Mouse (Mus musculus) limb, embryonic 11.5 days (tissue): ENCODE measurements at regions not wholly inside any gene's neighbourhood (a gene's known extent, or its start where the extent isn't known, plus 50 kb on each side); places are given as distances from the start of the nearest gene placed in this dataset.

Source experiments
- ATAC-seq: fragments of 200-750 bp; cut with Nextera tagmentation; 2 replicates; pipeline ENCODE4 v1.8.0; 2017; ENCODE audit warnings: low read depth; ENCODE audit not compliant: insufficient number of reproducible peaks, low FRiP score, low TSS enrichment
- DNase-seq: peaks from one replicate; pipeline ENCODE4 v3.0.0-alpha.2; 2015; ENCODE audit warnings: low spot score
- H3K27ac ChIP-seq: fragments of 300-500 bp; sonication (generic); replicated peaks from 2 replicates; pipeline ENCODE4 v1.5.1; 2014; ENCODE audit warnings: low read depth, mild to moderate bottlenecking, low read length
- H3K27me3 ChIP-seq: fragments of 300-500 bp; sonication (generic); 2 replicates; pipeline ENCODE4 v1.6.1; 2014; ENCODE audit warnings: mild to moderate bottlenecking, low read length, mixed read lengths; ENCODE audit not compliant: control insufficient read depth, insufficient read depth
- H3K36me3 ChIP-seq: fragments of 300-500 bp; sonication (generic); 2 replicates; pipeline ENCODE4 v1.6.1; 2014; ENCODE audit warnings: mild to moderate bottlenecking, low read length, moderate library complexity, mixed read lengths; ENCODE audit not compliant: control insufficient read depth, insufficient read depth
- H3K4me1 ChIP-seq: fragments of 300-500 bp; sonication (generic); 2 replicates; pipeline ENCODE4 v1.6.1; 2014; ENCODE audit warnings: low read length, mixed read lengths; ENCODE audit not compliant: control insufficient read depth, insufficient read depth
- H3K4me2 ChIP-seq: fragments of 300-500 bp; sonication (generic); 2 replicates; pipeline ENCODE4 v1.6.1; 2014; ENCODE audit warnings: low read depth, mild to moderate bottlenecking, moderate library complexity; ENCODE audit not compliant: severe bottlenecking
- H3K4me3 ChIP-seq: fragments of 300-500 bp; sonication (generic); 2 replicates; pipeline ENCODE4 v1.5.1; 2014; ENCODE audit warnings: low read depth, low read length
- H3K9ac ChIP-seq: fragments of 300-500 bp; sonication (generic); 2 replicates; pipeline ENCODE4 v1.6.1; 2014; ENCODE audit warnings: mild to moderate bottlenecking, low read length
- H3K9me3 ChIP-seq: fragments of 300-500 bp; sonication (generic); 2 replicates; pipeline ENCODE4 v1.6.1; 2016; ENCODE audit warnings: low read length; ENCODE audit not compliant: control insufficient read depth
- WGBS: fragments of 180-500 bp; shearing (Covaris S2); extraction: QIAGEN DNeasy Blood & Tissue Kit; methylation state at CpG from one replicate; pipeline ENCODE4 v1.1.7; 2014; 5-methylcytosine and 5-hydroxymethylcytosine counted together

GRCm38 (mm10) chr2:143340364-143340763, 205.6 kb upstream of the Pcsk2 start:
- no peaks in the 10 kb centered on the region for H3K4me1 ChIP-seq
- no peaks in the 10 kb centered on the region for H3K9me3 ChIP-seq
- H3K4me3 ChIP-seq = no peak overlapping the region
- no peak overlapping the region; the same call in 1 of the 2 replicates for H3K27ac ChIP-seq
- peak; percentile 67; the same call in 1 of the 2 replicates for ATAC-seq
- WGBS = 76% methylated on average over 5 of the region's 5 CpGs
- H3K36me3 ChIP-seq = no peaks in the 10 kb centered on the region
- H3K27me3 ChIP-seq = no peaks in the 10 kb centered on the region
- H3K4me2 ChIP-seq = no peak overlapping the region
- DNase-seq = peak; percentile 22
- no peak overlapping the region for H3K9ac ChIP-seq

GRCm38 (mm10) chr2:143364193-143364592, 181.8 kb upstream of the Pcsk2 start:
- WGBS = 88% methylated on average over 6 of the region's 6 CpGs

DNA sequence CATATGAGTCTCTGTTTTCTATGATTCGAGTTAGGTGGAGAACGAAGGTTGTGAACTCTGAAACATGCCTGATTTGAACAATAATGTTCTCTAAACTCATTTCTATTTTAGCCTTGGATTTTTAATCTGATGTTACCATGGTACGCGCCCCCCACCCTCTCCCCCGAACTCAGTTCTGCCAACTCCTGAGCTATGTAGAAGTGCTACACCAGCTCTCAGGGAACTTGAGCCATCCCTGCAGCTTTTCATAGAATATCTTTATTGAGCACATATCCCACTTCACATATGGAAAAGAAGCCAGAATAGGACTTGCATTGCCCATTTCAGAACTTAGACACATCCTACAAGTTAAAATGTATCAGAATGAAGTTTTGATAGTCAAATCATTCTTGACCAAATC, 180.0 kb upstream of the Pcsk2 start:
- H3K4me2 ChIP-seq = no peak overlapping the region
- WGBS = 91% methylated on average over 5 of the region's 5 CpGs

More at GRCm38 (mm10) chr2:143364193-143364592, 181.8 kb upstream of the Pcsk2 start:
- Histone ChIP-seq H3K9me3 (no peaks in the 10 kb centered on the region), H3K27ac (no peak overlapping the region), H3K4me3 (no peak overlapping the region), H3K4me2 (no peak overlapping the region), H3K4me1 (no peaks in the 10 kb centered on the region), H3K9ac (no peak overlapping the region), H3K27me3 (no peaks in the 10 kb centered on the region), H3K36me3 (no peaks in the 10 kb centered on the region)
- no peak for DNase-seq
- ATAC-seq = no peak

More for the DNA sequence above, 180.0 kb upstream of the Pcsk2 start:
- no peak overlapping the region for H3K27ac ChIP-seq
- no peaks in the 10 kb centered on the region for H3K4me1 ChIP-seq
- ATAC-seq (no peak), DNase-seq (no peak)
- no peaks in the 10 kb centered on the region for H3K9me3 ChIP-seq
- H3K9ac ChIP-seq = no peak overlapping the region
- no peaks in the 10 kb centered on the region for H3K36me3 ChIP-seq
- H3K27me3 ChIP-seq = no peaks in the 10 kb centered on the region
- no peak overlapping the region for H3K4me3 ChIP-seq
